Mouse (Mus musculus) CH12.LX (cell line): ENCODE results near the gene Anxa3. TPM values are rescaled to one million over a fixed set of nuclear protein-coding genes. Genes with fewer than 3 reads are reported as not detected.

ENCODE experiments used
- polyA plus RNA-seq: library from polyadenylated mRNA; unstranded; fragments of >175 nt; gene quantifications from 2 replicates; pipeline ENCODE4 v1.2.1, GENCODE M21; 2012; ENCODE audit warnings: low read depth; ENCODE audit not compliant: insufficient read length
- total RNA-seq, 2 experiments: library from RNA; depleted of rRNA; stranded (reverse); fragments of 300-350 nt in 1 of 2; fragments of >200 nt in 1 of 2; gene quantifications; 2 replicates each; pipeline ENCODE4 v1.2.3; 2012 to 2014

The Anxa3 gene
- total and polyA plus RNA-seq, 3 experiments: 1.4 TPM; not detected in 2

Other genes with a start within 250 kb of the Anxa3 start
- gene Bmp2k, start 204.3 kb downstream of the Anxa3 start, total RNA-seq (2012; rRNA removed): 8.9 and 9.7 TPM in 2 replicates
- 9.1 and 9.6 TPM in 2 replicates for gene Bmp2k, start 204.3 kb downstream of the Anxa3 start, total RNA-seq (2014; rRNA removed)
- 7.5 and 7.9 TPM in 2 replicates for gene Bmp2k, start 204.3 kb downstream of the Anxa3 start, polyA plus RNA-seq